Mouse (Mus musculus) lung, embryonic 16.5 days (tissue): ENCODE results near the gene Cela1. TPM values are rescaled to one million over a fixed set of nuclear protein-coding genes. Genes with fewer than 3 reads are reported as not detected.
A peak's percentile ranks its signal among the peaks of the same experiment; 100 is the strongest.

Source experiments
- ATAC-seq: fragments of 200-750 bp; cut with Nextera tagmentation; 2 replicates; pipeline ENCODE4 v1.8.0; 2017; ENCODE audit warnings: low read depth, mild to moderate bottlenecking, moderate library complexity
- H3K27ac ChIP-seq: fragments of 300-500 bp; sonication (generic); 2 replicates; pipeline ENCODE4 v1.5.1; 2014; ENCODE audit warnings: mild to moderate bottlenecking, control low read depth, low read length
- H3K27me3 ChIP-seq: fragments of 300-500 bp; sonication (generic); 2 replicates; pipeline ENCODE4 v1.6.1; 2014; ENCODE audit warnings: low read depth, low read length, mixed read lengths; ENCODE audit not compliant: control insufficient read depth, insufficient read depth
- H3K36me3 ChIP-seq: fragments of 300-500 bp; sonication (generic); 2 replicates; pipeline ENCODE4 v1.6.1; 2014; ENCODE audit warnings: low read length; ENCODE audit not compliant: control insufficient read depth, insufficient read depth
- H3K4me1 ChIP-seq: fragments of 300-500 bp; sonication (generic); replicated peaks from 2 replicates; pipeline ENCODE4 v1.6.1; 2014; ENCODE audit warnings: low read length, mixed read lengths; ENCODE audit not compliant: control insufficient read depth, insufficient read depth
- H3K4me2 ChIP-seq: fragments of 300-500 bp; sonication (generic); 2 replicates; pipeline ENCODE4 v1.6.1; 2014; ENCODE audit warnings: low read depth, low read length, control low read depth
- H3K4me3 ChIP-seq: fragments of 300-500 bp; sonication (generic); 2 replicates; pipeline ENCODE4 v1.5.1; 2014; ENCODE audit warnings: mild to moderate bottlenecking, low read length, control low read depth
- H3K9ac ChIP-seq: fragments of 300-500 bp; sonication (generic); 2 replicates; pipeline ENCODE4 v1.6.1; 2014; ENCODE audit warnings: low read length, control low read depth
- H3K9me3 ChIP-seq: fragments of 300-500 bp; sonication (generic); 2 replicates; pipeline ENCODE4 v1.6.1; 2016; ENCODE audit warnings: low read length; ENCODE audit not compliant: control insufficient read depth
- WGBS: fragments of 180-500 bp; shearing (Covaris S2); extraction: QIAGEN DNeasy Blood & Tissue Kit; methylation state at CpG from one replicate; pipeline ENCODE4 v1.1.7; 2014; 5-methylcytosine and 5-hydroxymethylcytosine counted together
- polyA plus RNA-seq: library from polyadenylated mRNA; unstranded; fragments of >200 nt; fragmentation: Nextera tagmentation; extraction: Ambion mirVana; gene quantifications from 2 replicates; pipeline ENCODE4 v1.2.1, GENCODE M21; 2015

Gene Cela1
- polyA plus RNA-seq, 1 experiment from 2014 or later: 4.2 TPM

- no peak overlapping the region for H3K27ac ChIP-seq
- H3K4me1 ChIP-seq: peaks cover 6% of the 10 kb centered on the region; the same call in 1 of the 2 replicates
- no peak overlapping the region for H3K4me2 ChIP-seq
- H3K4me3 ChIP-seq: no peak overlapping the region
- WGBS: 73% methylated on average over 5 of the region's 5 CpGs
- no peaks in the 10 kb centered on the region for H3K36me3 ChIP-seq
- ATAC-seq: no peak
- H3K9me3 ChIP-seq: no peaks in the 10 kb centered on the region
- H3K9ac ChIP-seq: no peak overlapping the region
- H3K27me3 ChIP-seq: no peaks in the 10 kb centered on the region
Measured at GRCm38 (mm10) chr15:100670833-100671232, 16.9 kb downstream of the Cela1 start.

GRCm38 (mm10) chr15:100670004-100670403 lies 17.7 kb downstream of the Cela1 start:
- no peak overlapping the region for H3K27ac ChIP-seq
- H3K27me3 ChIP-seq: no peaks in the 10 kb centered on the region
- H3K36me3 ChIP-seq: no peaks in the 10 kb centered on the region
- ATAC-seq: no peak
- 80% methylated on average over 8 of the region's 8 CpGs for WGBS
- H3K4me2 ChIP-seq: no peak overlapping the region
- H3K9ac ChIP-seq: no peak overlapping the region
- no peaks in the 10 kb centered on the region for H3K9me3 ChIP-seq
- H3K4me1 ChIP-seq: peaks cover 6% of the 10 kb centered on the region; the same call in 1 of the 2 replicates
- H3K4me3 ChIP-seq: no peak overlapping the region

GRCm38 (mm10) chr15:100669337-100669736 lies 18.4 kb downstream of the Cela1 start, which contains the start of gene Bin2:
Gene Bin2 (minus strand): TSS chr15:100669553.
- H3K36me3 ChIP-seq: no peaks in the 10 kb centered on the region
- no peaks in the 10 kb centered on the region for H3K9me3 ChIP-seq
- H3K27ac ChIP-seq: no peak within 1 kb of the TSS
- 80% methylated on average over 20 of the region's 20 CpGs for WGBS
- H3K4me3 ChIP-seq: 0 out of 2 replicates have a peak within 1 kb of the TSS, but pooled peaks have one; percentile 16
- H3K27me3 ChIP-seq: no peaks in the 10 kb centered on the region
- no peak within 1 kb of the TSS for H3K9ac ChIP-seq
- no peak within 1 kb of the TSS for H3K4me2 ChIP-seq
- peaks cover 7% of the 10 kb centered on the region; the same call in 1 of the 2 replicates for H3K4me1 ChIP-seq
- ATAC-seq: no peak

GRCm38 (mm10) chr15:100667871-100668545 lies 19.7 kb downstream of the Cela1 start:
- Histone ChIP-seq H3K36me3 (no peaks in the 10 kb centered on the region), H3K27ac (no peak overlapping the region), H3K4me1 (peaks cover 6% of the 10 kb centered on the region; the same call in 1 of the 2 replicates), H3K9ac (no peak overlapping the region), H3K4me3 (no peak overlapping the region), H3K27me3 (no peaks in the 10 kb centered on the region), H3K4me2 (no peak overlapping the region; the same call in 1 of the 2 replicates), H3K9me3 (no peaks in the 10 kb centered on the region)
- ATAC-seq: no peak
- 73% methylated on average over 5 of the region's 5 CpGs for WGBS

- H3K4me1 ChIP-seq: peaks cover 6% of the 10 kb centered on the region; the same call in 1 of the 2 replicates
- no peak overlapping the region for H3K4me3 ChIP-seq
- no peaks in the 10 kb centered on the region for H3K9me3 ChIP-seq
- no peak overlapping the region; the same call in 1 of the 2 replicates for H3K4me2 ChIP-seq
- no peaks in the 10 kb centered on the region for H3K36me3 ChIP-seq
- no peak overlapping the region for H3K9ac ChIP-seq
- WGBS: 54% methylated on average over 6 of the region's 6 CpGs
- no peak overlapping the region for H3K27ac ChIP-seq
- no peaks in the 10 kb centered on the region for H3K27me3 ChIP-seq
- no peak for ATAC-seq
Measured at GRCm38 (mm10) chr15:100667420-100667819, 20.3 kb downstream of the Cela1 start.

- H3K9me3 ChIP-seq: no peaks in the 10 kb centered on the region
- no peak overlapping the region for H3K27ac ChIP-seq
- no peak overlapping the region for H3K4me2 ChIP-seq
- no peak for ATAC-seq
- H3K9ac ChIP-seq: no peak overlapping the region
- H3K27me3 ChIP-seq: no peaks in the 10 kb centered on the region
- peaks cover 6% of the 10 kb centered on the region; the same call in 1 of the 2 replicates for H3K4me1 ChIP-seq
- H3K36me3 ChIP-seq: no peaks in the 10 kb centered on the region
- 11% methylated on average over 12 of the region's 12 CpGs for WGBS
- H3K4me3 ChIP-seq: no peak overlapping the region
Measured at GRCm38 (mm10) chr15:100666851-100667250, 20.9 kb downstream of the Cela1 start.

- Histone ChIP-seq H3K27ac (no peak overlapping the region), H3K4me3 (no peak overlapping the region), H3K36me3 (no peaks in the 10 kb centered on the region), H3K9me3 (no peaks in the 10 kb centered on the region), H3K4me1 (peaks cover 6% of the 10 kb centered on the region; the same call in 1 of the 2 replicates), H3K27me3 (no peaks in the 10 kb centered on the region), H3K9ac (no peak overlapping the region), H3K4me2 (no peak overlapping the region)
- no peak for ATAC-seq
- 3% methylated on average over 7 of the region's 7 CpGs for WGBS
Measured at GRCm38 (mm10) chr15:100666219-100666696, 21.5 kb downstream of the Cela1 start.

GRCm38 (mm10) chr15:100665411-100666218 lies 22.1 kb downstream of the Cela1 start:
- Histone ChIP-seq H3K9me3 (no peaks in the 10 kb centered on the region), H3K4me1 (peaks cover 6% of the 10 kb centered on the region; the same call in 1 of the 2 replicates), H3K4me2 (no peak overlapping the region), H3K9ac (no peak overlapping the region), H3K36me3 (no peaks in the 10 kb centered on the region), H3K27ac (no peak overlapping the region), H3K27me3 (no peaks in the 10 kb centered on the region), H3K4me3 (no peak overlapping the region)
- 28% methylated on average over 9 of the region's 9 CpGs for WGBS
- ATAC-seq: no peak

- Histone ChIP-seq H3K4me2 (no peak overlapping the region), H3K27me3 (no peaks in the 10 kb centered on the region), H3K9me3 (no peaks in the 10 kb centered on the region), H3K4me1 (peaks cover 6% of the 10 kb centered on the region; the same call in 1 of the 2 replicates), H3K36me3 (no peaks in the 10 kb centered on the region), H3K9ac (no peak overlapping the region), H3K27ac (no peak overlapping the region), H3K4me3 (no peak overlapping the region)
- 64% methylated on average over 9 of the region's 9 CpGs for WGBS
- ATAC-seq: no peak
Measured at GRCm38 (mm10) chr15:100664813-100665274, 22.9 kb downstream of the Cela1 start.
